Mouse (Mus musculus) brain, embryonic 14.5 days (tissue): ENCODE measurements at regions not wholly inside any gene's neighbourhood (a gene's known extent, or its start where the extent isn't known, plus 50 kb on each side); places are given as distances from the start of the nearest gene placed in this dataset.
A peak's percentile ranks its signal among the peaks of the same experiment; 100 is the strongest.

Source experiments
- DNase-seq: peaks from one replicate; pipeline ENCODE4 v3.0.0-alpha.2; 2011; ENCODE audit warnings: low read depth
- CTCF ChIP-seq: fragments of 200-500 bp; IDR thresholded peaks from 2 replicates; pipeline ENCODE4 v1.5.1; 2012; ENCODE audit warnings: inconsistent platforms, mild to moderate bottlenecking, moderate library complexity, borderline replicate concordance; ENCODE audit not compliant: insufficient read depth, insufficient read length; ENCODE audit errors: extremely low read depth
- POLR2A ChIP-seq: fragments of 200-500 bp; IDR thresholded peaks from 2 replicates; pipeline ENCODE4 v1.6.1; 2012; ENCODE audit warnings: mild to moderate bottlenecking, inconsistent platforms, borderline replicate concordance; ENCODE audit not compliant: poor library complexity, insufficient read depth, insufficient read length, severe bottlenecking; ENCODE audit errors: extremely low read depth

- no peak for TF ChIP-seq POLR2A
- no peak for TF ChIP-seq CTCF
- peak; percentile 27 for DNase-seq
These were observed 105.4 kb downstream of the 4930564D02Rik start for GRCm38 (mm10) chr3:105172054-105172453.

GRCm38 (mm10) chr3:105191303-105191702, 124.7 kb downstream of the 4930564D02Rik start:
- no peak for DNase-seq
- TF ChIP-seq CTCF, result no peak
- no peak for TF ChIP-seq POLR2A

- no peak for DNase-seq
- TF ChIP-seq CTCF (no peak), POLR2A (no peak)
These were observed 125.2 kb downstream of the 4930564D02Rik start for GRCm38 (mm10) chr3:105191830-105192229.

- DNase-seq, result no peak
- TF ChIP-seq CTCF (no peak), POLR2A (no peak)
These were observed 134.1 kb downstream of the 4930564D02Rik start for GRCm38 (mm10) chr3:105200735-105201134.

- TF ChIP-seq CTCF (no peak), POLR2A (no peak)
- DNase-seq, result no peak
These were observed 142.5 kb downstream of the 4930564D02Rik start for GRCm38 (mm10) chr3:105209164-105209563.

- no peak for DNase-seq
- TF ChIP-seq CTCF (no peak), POLR2A (no peak)
These were observed 144.4 kb downstream of the 4930564D02Rik start for GRCm38 (mm10) chr3:105211023-105211422.

GRCm38 (mm10) chr3:105211726-105212125, 145.1 kb downstream of the 4930564D02Rik start:
- TF ChIP-seq CTCF, result no peak
- no peak for TF ChIP-seq POLR2A
- no peak for DNase-seq

GRCm38 (mm10) chr3:105214867-105215266, 148.2 kb downstream of the 4930564D02Rik start:
- TF ChIP-seq CTCF (no peak), POLR2A (no peak)
- no peak for DNase-seq

- DNase-seq, result peak; percentile 68
- no peak for TF ChIP-seq CTCF
- no peak for TF ChIP-seq POLR2A
These were observed 149.1 kb downstream of the 4930564D02Rik start for GRCm38 (mm10) chr3:105215729-105216128.

- no peak for TF ChIP-seq CTCF
- no peak for TF ChIP-seq POLR2A
- no peak for DNase-seq
These were observed 153.0 kb downstream of the 4930564D02Rik start for GRCm38 (mm10) chr3:105219630-105220029.

GRCm38 (mm10) chr3:105220641-105221040, 154.0 kb downstream of the 4930564D02Rik start:
- DNase-seq, result no peak
- TF ChIP-seq POLR2A (no peak), CTCF (no peak)

- DNase-seq, result no peak
- TF ChIP-seq POLR2A (no peak), CTCF (no peak)
These were observed 156.3 kb downstream of the 4930564D02Rik start for GRCm38 (mm10) chr3:105222925-105223324.
